Mouse (Mus musculus) right cerebral cortex, adult 18-20 months (tissue): Measurements from ENCODE around the gene Gm20390.

ENCODE experiments used
- DNase-seq: peaks from one replicate; pipeline ENCODE4 v3.0.0; 2022; ENCODE audit warnings: mixed read lengths

Gene Gm20390

GRCm38 (mm10) chr11:93968005-93968847 is at the start of gene Gm20390, which contains the start of gene Nme1:
Gene Gm20390, minus strand, starts transcription at chr11:93968293.
Gene Nme1, minus strand, starts transcription at chr11:93968521.
- peak; percentile 97 for DNase-seq

GRCm38 (mm10) chr11:94003346-94003745 is 35.3 kb upstream of the Gm20390 start:
- no peak for DNase-seq

DNA sequence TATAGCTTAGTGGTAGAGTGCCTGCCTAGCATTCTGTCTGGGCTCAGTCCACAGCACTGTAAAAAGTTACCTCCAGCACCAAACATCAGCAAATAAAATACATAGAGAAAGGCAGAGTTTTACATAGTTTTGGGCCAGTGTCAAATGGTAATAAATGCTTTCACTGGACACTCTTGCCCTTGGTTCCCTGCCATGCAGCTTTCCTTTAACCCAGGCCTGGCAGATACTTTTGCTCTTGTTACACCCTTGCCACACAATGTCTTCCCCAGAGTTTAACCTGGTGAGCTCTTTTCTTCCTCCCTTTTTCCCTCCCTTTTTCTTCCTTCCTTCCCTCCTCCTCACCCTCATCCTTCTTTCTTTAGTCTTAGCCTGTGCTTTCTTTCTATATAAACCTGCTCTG is 31.2 kb upstream of the Gm20390 start:
- no peak for DNase-seq

DNA sequence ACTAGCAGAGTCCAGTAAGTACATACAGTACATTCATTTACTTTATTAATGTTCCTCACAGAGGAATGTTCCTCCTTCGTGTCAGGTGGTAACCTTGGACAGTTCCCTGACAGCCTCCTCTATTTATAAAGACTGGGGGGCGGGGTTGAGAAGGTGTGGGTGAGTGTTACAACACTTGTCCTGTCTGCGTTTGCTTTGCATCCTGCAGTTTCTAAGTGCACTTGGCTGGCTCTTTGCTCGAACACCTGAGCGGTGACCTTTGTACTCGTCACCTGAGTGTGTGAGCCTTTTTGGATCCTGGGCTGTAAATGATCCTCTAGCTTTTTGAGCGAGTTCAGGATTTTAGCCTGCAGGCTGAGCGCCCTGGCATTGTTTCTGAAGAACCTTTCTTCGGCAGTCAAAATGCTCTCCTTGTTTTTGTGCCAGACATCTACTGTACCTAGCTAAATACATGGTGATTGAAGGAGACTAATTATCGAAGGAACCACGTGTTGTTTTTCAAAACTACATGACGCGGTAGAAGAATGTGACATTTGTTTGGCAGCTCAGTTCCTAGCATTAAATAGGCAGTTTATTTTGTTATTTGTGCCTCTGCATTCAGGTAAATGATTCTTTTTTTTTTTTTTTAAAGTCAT is 29.2 kb upstream of the Gm20390 start:
- peak; percentile 15 for DNase-seq

DNA sequence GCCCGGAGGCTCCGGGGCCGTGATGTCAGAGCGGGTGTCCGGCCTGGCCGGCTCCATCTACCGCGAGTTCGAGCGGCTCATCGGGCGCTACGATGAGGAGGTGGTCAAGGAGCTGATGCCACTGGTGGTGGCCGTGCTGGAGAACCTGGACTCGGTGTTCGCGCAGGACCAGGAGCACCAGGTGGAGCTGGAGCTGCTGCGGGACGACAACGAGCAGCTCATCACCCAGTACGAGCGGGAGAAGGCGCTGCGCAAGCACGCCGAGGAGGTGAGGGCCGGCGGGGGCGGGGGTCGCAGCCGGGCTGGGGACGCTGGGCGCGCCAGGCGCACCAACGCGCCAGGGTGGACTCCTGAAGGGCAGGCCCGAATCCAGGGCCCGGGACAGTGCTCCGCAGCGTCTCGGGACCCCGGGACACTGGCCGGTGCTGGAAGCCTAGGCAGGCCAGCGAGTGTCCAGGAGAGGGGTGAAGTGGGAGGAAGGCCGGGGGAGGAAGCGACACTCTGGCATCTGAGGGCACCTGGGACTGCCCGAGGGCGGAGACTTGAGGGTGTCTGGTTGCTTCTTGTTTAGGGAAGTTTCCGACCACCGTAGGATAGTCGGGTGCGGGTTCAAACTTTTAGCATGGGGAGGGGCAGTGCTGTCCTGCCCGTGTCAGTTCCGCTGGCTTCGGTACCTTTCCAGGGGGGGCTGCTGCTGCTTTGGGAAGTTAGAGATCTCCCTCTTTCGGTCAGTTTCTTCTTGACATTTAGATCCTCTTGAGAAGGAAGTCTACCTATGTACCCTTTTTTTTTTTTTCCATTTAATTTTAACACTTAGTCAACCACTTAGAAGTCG is 28.4 kb upstream of the Gm20390 start:
- peak; percentile 52 for DNase-seq

DNA sequence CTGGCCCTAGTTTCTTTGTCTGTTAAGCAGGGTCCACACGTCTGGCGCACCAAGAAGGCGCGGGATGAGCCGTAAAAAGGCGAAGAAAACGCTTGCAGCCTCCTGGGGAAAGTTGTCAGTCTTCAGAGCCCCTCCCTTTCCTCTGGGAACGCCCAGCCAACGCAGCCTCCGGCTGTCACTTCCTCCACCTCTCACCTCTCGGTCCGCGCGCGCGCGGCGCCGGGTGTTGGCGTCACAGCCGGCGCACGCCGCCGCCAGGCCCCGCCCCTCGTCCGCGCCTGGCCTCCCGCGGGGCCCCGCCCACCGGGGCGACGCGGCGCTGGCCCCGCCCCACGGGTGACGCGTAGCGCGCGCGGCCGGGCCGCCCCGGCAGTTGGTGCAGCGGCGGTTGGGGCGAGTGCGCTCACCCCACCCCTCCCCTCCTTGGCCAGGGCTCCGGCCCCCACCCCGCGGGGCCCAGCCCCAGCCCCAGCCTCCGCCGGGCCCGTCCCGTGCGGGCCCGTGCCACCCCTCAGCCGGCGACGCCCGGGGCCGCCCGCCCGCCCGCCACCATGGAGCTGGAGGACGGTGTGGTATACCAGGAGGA is 27.7 kb upstream of the Gm20390 start, which contains the start of gene Spag9:
TSS of gene Spag9 (plus strand) at position 372 of the 586 bp plus-strand sequence.
- peak; percentile 95 for DNase-seq

DNA sequence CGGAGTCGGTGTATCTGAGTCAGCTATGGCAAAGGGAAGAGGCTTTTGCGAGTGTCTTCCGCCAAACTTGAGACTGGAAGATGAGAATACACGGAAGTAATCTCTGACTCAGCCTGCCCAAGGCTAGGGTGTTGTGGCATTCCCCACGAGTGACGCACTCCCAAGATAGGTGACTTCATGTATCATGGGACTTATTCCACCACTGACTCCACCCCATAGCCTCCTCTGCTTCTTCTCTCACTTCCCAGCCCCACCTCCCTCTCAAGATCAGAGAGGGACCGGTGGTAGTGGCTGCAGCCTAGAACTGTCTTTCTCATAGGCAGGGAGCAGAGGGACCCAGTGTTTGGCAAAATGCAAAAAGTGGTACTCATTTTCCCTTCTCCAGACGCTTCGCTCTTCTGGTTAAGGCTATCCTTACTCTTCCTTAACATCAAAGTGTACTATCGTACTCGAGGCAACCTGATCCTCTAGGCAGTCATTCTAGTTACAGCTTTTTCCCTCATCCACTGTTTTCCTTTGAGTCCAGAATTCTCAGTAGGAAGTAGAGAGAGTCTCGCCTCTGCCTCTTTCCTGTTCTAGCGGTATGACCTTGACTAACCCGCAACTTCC is 27.1 kb upstream of the Gm20390 start:
- DNase-seq, result peak; percentile 91

DNA sequence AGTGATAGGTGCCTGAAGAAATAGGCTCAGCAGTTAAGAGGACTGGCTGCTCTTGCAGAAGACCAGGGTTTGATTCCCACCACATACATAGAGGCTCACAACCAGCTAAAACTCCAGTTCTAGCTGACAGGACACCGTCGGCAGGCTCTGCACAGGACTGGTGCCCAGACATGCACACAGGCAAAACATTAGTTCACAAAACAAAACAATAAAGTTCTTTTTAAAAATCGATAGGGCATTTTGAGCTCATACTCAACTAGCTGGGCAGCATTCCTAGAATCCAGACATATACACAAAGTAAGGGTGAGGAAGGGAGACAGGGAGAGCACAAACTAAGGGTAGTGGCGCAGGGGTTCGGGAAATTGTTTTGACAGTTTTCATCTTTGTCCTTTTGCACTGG is 26.4 kb upstream of the Gm20390 start:
- DNase-seq, result no peak

DNA sequence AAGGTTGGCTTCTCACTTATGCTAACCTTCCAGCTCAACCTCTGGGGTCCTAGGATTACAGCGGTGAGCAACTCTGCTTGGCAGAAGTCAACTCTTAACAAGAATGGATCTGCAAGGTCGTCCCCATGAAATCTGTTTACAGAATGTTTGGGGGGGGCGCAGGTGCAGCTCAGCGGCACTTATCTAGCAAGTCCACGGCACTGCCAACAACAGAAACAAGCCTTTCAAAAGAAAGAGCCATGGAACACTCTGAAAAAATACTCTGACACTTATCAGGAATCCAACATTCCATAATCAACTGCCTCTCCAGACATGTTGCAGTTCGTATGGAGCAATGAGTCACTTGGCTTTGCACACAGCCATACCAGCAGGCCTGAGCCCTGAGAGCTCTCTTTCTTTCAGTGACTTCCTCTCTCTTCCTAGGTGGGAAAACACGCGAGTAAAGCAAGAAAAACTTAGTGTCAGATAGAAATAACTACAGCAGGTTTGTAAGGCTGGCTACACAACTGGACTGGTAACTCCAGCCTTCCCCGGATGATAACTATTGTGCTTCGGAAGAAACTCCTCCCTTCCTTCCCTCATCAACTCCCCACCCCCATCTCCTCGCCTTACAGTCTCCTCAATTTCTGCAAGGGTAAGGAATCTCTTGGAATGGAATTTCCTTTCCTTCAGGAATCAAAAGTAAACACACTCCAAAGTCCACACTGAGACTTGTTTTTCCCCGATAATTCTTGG is 20.4 kb upstream of the Gm20390 start:
- no peak for DNase-seq

- no peak for DNase-seq
These were observed 19.7 kb upstream of the Gm20390 start for GRCm38 (mm10) chr11:93987625-93988327.

- DNase-seq, result no peak
These were observed 18.9 kb upstream of the Gm20390 start for GRCm38 (mm10) chr11:93987026-93987425.

DNA sequence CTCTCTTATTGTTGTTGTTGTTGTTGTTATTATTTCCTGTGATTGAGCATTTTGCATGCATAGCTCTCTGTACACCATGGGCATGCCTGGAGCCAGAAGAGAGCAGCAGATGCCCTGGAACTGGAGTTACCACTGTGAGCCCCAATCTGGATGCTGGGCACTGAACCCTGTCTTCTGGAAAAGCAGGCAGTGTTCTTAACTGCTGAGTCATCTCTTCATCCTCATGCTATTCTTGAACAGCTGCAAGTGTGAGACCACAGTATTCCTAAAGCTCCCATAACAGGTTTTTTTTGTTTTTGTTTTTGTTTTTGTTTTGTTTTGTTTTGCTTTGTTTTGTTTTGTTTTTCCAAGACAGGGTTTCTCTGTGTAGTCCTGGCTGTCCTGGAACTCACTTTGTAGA is 18.2 kb upstream of the Gm20390 start:
- DNase-seq, result no peak

GRCm38 (mm10) chr11:93985265-93985664 is 17.2 kb upstream of the Gm20390 start:
- no peak for DNase-seq

DNA sequence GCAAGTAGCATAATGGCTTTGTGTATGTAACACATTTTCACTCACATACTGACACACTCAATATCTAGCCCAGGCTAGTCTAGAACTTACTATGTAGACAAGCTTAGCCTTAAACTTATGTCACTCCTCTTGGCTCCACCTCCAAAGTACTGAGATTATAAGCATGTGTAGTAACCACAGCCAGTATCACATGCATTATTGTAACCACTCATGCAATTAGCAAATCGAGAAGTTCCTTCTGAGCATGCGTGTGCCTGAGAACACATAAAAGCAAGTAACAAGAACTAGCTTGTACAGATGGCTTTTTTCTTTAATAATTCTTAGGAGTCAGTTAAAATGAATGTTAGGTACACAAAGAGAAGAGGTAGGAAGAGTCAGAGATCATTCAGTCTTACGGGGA is 16.5 kb upstream of the Gm20390 start:
- DNase-seq, result no peak

GRCm38 (mm10) chr11:93979502-93980049 is 11.5 kb upstream of the Gm20390 start:
- no peak for DNase-seq

DNA sequence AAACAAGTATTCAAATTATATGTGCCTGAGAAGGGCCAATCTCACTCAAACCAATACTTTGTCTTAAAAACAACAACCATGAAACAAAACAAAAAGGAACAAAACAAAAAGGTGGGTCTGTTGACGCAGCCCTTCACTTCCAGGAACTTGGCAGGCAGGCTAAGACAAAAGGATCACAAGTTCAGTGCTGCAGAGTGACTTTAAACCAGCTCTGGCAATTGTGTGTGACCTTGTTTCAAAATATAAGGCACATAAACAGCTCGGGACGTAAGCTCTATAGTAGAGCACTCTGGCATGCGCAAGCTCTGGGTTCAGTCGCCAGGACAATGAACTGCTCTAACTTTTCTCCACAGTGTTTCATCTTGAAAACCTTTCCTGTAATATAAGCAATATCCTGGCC is 4.9 kb upstream of the Gm20390 start:
- DNase-seq, result no peak

GRCm38 (mm10) chr11:93969799-93970198 is 1.7 kb upstream of the Gm20390 start:
- no peak for DNase-seq

DNA sequence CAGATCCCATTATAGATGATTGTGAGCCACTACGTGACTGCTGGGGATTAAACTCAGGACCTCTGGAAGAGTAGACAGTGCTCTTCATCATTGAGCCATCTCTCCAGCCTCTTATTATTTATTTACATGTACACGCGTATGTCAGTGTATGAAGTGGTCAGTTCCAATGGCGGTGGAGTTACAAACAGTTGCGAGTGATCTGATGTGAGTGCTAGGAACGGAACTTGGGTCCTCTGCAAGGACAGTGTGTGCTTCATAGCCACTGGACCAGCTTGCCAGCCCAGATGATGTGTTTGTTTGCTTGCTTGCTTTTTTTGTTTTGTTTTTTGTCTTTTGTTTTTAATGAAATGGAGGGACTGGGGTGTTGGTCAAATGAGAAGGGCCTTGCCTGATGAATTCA is 1.1 kb upstream of the Gm20390 start:
- no peak for DNase-seq

DNA sequence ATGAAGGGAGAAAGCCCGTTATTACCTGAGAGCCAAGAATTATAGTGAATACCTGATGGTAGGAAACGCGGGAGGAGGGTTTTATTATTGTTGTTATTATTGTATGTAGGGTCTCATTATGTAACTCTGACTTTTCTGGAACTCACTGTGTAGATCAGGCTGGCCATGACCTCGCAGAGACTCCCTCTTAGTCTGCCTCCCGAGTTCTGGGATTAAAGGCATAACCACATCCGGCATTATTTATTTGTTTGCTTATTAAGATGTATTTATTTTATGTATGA is 695 bp upstream of the Gm20390 start:
- DNase-seq, result no peak

DNA sequence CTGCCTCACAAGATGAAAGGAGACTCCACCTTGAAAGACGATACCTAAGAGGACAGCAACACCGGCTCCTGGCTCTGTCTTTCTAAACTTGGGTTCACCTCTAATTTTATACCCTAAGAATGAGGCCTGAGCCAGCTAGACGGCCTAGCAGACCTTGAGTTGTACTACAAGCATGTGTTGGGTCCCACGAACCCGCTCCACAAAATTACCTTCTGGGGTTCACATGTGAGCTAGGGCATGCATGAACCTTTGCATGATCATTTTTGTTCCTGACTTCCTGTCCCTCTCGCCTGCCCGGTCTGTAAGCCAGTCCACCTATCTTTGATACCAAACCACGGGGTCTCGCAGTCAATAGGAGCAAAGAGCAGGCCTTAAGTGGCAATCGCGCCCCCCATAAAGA is 712 bp downstream of the Gm20390 start:
- no peak for DNase-seq

DNA sequence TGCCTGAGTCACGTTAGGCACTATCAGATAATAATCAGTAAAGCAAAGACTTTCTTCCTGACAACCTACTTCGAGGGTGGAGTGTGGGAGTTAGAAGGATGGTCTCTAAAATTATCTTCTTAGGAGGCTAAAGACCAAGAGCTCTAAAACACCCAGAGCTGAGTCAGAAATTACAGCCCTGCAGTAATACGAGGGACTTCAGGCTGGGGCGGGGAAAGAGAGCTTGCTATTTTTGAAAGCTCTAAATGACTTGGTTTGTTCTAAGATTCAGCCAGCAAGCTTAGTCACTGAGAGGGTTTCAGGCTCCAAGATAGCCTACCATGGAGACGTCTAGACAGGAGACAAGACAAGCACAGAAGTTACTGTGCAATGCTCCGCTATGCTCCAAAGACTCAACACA is 2.7 kb downstream of the Gm20390 start:
- no peak for DNase-seq
